Mouse (Mus musculus) embryonic fibroblast, embryonic 13.5 days (primary cell): ENCODE measurements at regions not wholly inside any gene's neighbourhood (a gene's known extent, or its start where the extent isn't known, plus 50 kb on each side); places are given as distances from the start of the nearest gene placed in this dataset.

ENCODE experiments used
- CTCF ChIP-seq: IDR thresholded peaks from 2 replicates; pipeline ENCODE4 v1.5.1; 2011; ENCODE audit warnings: mild to moderate bottlenecking, control low read depth, low read length, moderate library complexity, borderline replicate concordance; ENCODE audit not compliant: insufficient read depth
- POLR2A ChIP-seq: IDR thresholded peaks from 2 replicates; pipeline ENCODE4 v1.6.1; 2011; ENCODE audit warnings: low read depth, mild to moderate bottlenecking, control low read depth, low read length, moderate library complexity

GRCm38 (mm10) chr4:143042806-143043205 is 170.0 kb downstream of the Prdm2 start:
- no peak for TF ChIP-seq CTCF
- no peak for TF ChIP-seq POLR2A
